Mouse (Mus musculus) thymus, adult 2 months (tissue): ENCODE data around the gene Tmem131. TPM values are rescaled to one million over a fixed set of nuclear protein-coding genes. Genes with fewer than 3 reads are reported as not detected.
"Not testable (repeated sequence)": the region's sequence is repeated elsewhere in the genome, so short reads cannot be mapped to it uniquely, and the experiment has no call there.

ENCODE experiments used
- DNase-seq: peaks from one replicate; pipeline ENCODE4 v3.0.0; 2021
- H3K27ac ChIP-seq: fragments of 200-500 bp; 2 replicates; pipeline ENCODE4 v1.5.1; 2012; ENCODE audit warnings: low read length, control low read depth; ENCODE audit not compliant: control insufficient read depth, insufficient read depth
- H3K27me3 ChIP-seq: fragments of 200-500 bp; 2 replicates; pipeline ENCODE4 v1.6.1; 2012; ENCODE audit warnings: mild to moderate bottlenecking, low read length, moderate library complexity, mixed read lengths; ENCODE audit not compliant: control insufficient read depth, insufficient read depth
- H3K36me3 ChIP-seq: fragments of 200-500 bp; 2 replicates; pipeline ENCODE4 v1.6.1; 2012; ENCODE audit warnings: mild to moderate bottlenecking, low read length, moderate library complexity; ENCODE audit not compliant: control insufficient read depth, insufficient read depth
- H3K4me1 ChIP-seq: fragments of 200-500 bp; replicated peaks from 2 replicates; pipeline ENCODE4 v1.6.1; 2012; ENCODE audit warnings: low read length; ENCODE audit not compliant: control insufficient read depth, insufficient read depth
- H3K4me3 ChIP-seq: fragments of 200-500 bp; 2 replicates; pipeline ENCODE4 v1.5.1; 2012; ENCODE audit warnings: mild to moderate bottlenecking, low read length, control low read depth, moderate library complexity; ENCODE audit not compliant: control insufficient read depth, insufficient read depth
- CTCF ChIP-seq: fragments of 200-500 bp; IDR thresholded peaks from 2 replicates; pipeline ENCODE4 v1.5.1; 2012; ENCODE audit warnings: mild to moderate bottlenecking, control low read depth, low read length, moderate library complexity, borderline replicate concordance; ENCODE audit not compliant: control insufficient read depth, poor library complexity, insufficient read depth; ENCODE audit errors: extremely low read depth
- POLR2A ChIP-seq: fragments of 200-500 bp; IDR thresholded peaks from 2 replicates; pipeline ENCODE4 v1.6.1; 2012; ENCODE audit warnings: mild to moderate bottlenecking, low read length, control low read depth, moderate library complexity; ENCODE audit not compliant: control insufficient read depth, poor library complexity, insufficient read depth; ENCODE audit errors: extremely low read depth
- WGBS: fragments of 180-500 bp; shearing (Covaris S2); methylation state at CpG from one replicate; pipeline ENCODE4 v1.1.7; 2018; 5-methylcytosine and 5-hydroxymethylcytosine counted together
- polyA plus RNA-seq: library from polyadenylated mRNA; depleted of rRNA; stranded (reverse); fragments of >200 nt; gene quantifications from 2 replicates; pipeline ENCODE4 v1.2.3, GENCODE M21; 2012

Gene Tmem131
- polyA plus RNA-seq, 1 experiment = 51.1 TPM

DNA sequence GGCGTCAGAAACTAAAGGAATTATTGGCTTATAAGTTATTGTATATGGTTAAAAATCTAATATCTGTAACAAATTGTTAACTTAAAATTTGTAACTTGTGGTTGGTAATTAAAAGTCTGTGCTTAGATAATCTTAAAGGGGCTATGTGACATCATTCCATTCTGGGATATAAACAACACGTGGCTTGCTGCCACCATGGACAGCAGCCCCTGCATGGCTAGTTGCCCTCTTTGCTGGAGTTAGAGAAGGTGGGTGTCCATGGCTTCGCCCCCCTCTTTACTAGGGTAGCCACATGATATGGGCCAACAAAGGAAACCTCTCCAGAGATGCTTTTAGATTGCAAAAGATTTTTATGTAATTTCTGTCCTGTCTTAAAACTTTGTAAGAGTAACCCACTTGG is 48.0 kb downstream of the Tmem131 start:
- no peak for TF ChIP-seq POLR2A
- no peak for TF ChIP-seq CTCF
- WGBS = 92% methylated on average over 3 of the region's 3 CpGs
- no peak overlapping the region for H3K4me3 ChIP-seq
- H3K36me3 ChIP-seq = no peaks in the 10 kb centered on the region
- H3K27ac ChIP-seq = no peak overlapping the region
- DNase-seq = no peak
- no peaks in the 10 kb centered on the region for H3K27me3 ChIP-seq
- H3K4me1 ChIP-seq = no peaks in the 10 kb centered on the region; the same call in 1 of the 2 replicates

DNA sequence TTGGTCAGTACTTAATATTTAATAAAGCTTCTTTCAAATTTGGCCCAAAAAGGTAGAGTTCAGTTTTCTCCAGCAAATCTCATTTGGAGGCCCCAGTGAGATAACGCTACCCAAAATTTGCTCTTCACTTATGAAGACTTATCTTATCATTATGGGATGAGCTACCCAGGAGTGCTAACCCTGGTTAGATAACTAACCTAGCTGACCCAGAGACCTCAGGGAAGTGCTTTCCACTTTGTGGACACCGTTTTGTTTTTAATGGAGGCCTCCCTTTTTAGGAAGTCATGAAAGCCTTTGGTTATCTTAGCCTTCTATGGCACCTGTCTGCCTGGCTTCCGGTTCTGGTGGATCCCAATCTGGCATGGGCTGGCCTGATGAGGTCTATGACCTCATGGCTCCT is 49.3 kb downstream of the Tmem131 start:
- TF ChIP-seq CTCF (no peak), POLR2A (no peak)
- 91% methylated on average over 3 of the region's 3 CpGs for WGBS
- Histone ChIP-seq H3K4me3 (no peak overlapping the region), H3K4me1 (no peaks in the 10 kb centered on the region; the same call in 1 of the 2 replicates), H3K27me3 (no peaks in the 10 kb centered on the region), H3K36me3 (no peaks in the 10 kb centered on the region), H3K27ac (no peak overlapping the region)
- DNase-seq = no peak

DNA sequence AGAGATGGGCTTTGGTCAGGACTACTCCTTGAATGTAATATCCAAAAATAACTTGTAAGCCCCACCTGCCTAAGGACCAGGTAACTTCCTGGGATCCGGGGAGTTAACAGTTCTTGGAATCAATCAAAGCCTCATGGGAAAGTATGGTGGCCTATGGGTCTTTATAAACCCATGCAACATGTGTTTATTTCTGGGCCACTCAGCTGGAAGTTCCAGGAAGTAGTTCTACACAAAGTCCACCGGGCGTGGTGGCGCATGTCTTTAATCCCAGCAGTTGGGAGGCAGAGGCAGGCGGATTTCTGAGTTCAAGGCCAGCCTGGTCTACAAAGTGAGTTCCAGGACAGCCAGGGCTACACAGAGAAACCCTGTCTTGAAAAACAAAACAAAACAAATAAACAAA is 49.7 kb downstream of the Tmem131 start:
- 94% methylated on average over 5 of the region's 5 CpGs for WGBS
- H3K4me1 ChIP-seq, H3K27ac ChIP-seq, H3K4me3 ChIP-seq, H3K27me3 ChIP-seq, H3K36me3 ChIP-seq, DNase-seq: not testable (repeated sequence)

GRCm38 (mm10) chr1:36893146-36893545 is 50.3 kb downstream of the Tmem131 start:
- Histone ChIP-seq H3K36me3 (no peaks in the 10 kb centered on the region), H3K4me1 (no peaks in the 10 kb centered on the region; the same call in 1 of the 2 replicates), H3K27me3 (no peaks in the 10 kb centered on the region), H3K4me3 (no peak overlapping the region), H3K27ac (no peak overlapping the region)
- WGBS = 97% methylated on average over 6 of the region's 6 CpGs
- TF ChIP-seq POLR2A = no peak
- TF ChIP-seq CTCF = no peak
- no peak for DNase-seq

DNA sequence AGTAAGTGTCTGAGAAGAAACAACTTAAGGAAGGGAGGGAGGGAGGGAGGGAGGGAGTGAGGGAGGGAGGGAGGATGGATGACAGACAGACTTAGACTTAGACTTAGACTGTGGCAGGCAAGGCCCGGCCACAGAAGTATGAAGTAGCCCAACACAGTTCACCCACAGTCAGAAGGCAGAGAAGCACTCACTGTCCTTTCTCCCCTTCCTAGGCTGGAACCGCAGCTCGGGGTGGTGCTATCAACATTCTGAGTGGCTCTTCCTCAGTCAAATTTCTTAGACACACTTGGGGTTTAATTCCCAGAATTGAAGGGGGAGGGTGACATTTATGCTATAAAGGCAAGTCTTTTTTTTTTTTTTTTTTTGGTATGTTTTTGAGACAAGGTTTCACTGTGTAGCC is 51.0 kb downstream of the Tmem131 start:
- H3K27ac ChIP-seq = no peak overlapping the region
- no peaks in the 10 kb centered on the region for H3K36me3 ChIP-seq
- 30% methylated on average over 3 of the region's 3 CpGs for WGBS
- H3K4me1 ChIP-seq = no peaks in the 10 kb centered on the region; the same call in 1 of the 2 replicates
- no peak overlapping the region for H3K4me3 ChIP-seq
- H3K27me3 ChIP-seq = no peaks in the 10 kb centered on the region
- no peak for TF ChIP-seq POLR2A
- no peak for TF ChIP-seq CTCF
- DNase-seq = no peak

GRCm38 (mm10) chr1:36889016-36889415 is 54.5 kb downstream of the Tmem131 start:
- TF ChIP-seq POLR2A (no peak), CTCF (no peak)
- H3K36me3 ChIP-seq = peaks cover 4% of the 10 kb centered on the region; the same call in 1 of the 2 replicates
- no peak overlapping the region for H3K4me3 ChIP-seq
- WGBS = 96% methylated on average over 5 of the region's 5 CpGs
- DNase-seq = no peak
- no peaks in the 10 kb centered on the region for H3K27me3 ChIP-seq
- no peak overlapping the region for H3K27ac ChIP-seq
- peaks cover 8% of the 10 kb centered on the region for H3K4me1 ChIP-seq

- H3K4me1 ChIP-seq = peaks cover 13% of the 10 kb centered on the region
- no peak for DNase-seq
- no peaks in the 10 kb centered on the region for H3K27me3 ChIP-seq
- H3K27ac ChIP-seq = no peak overlapping the region
- no peak overlapping the region for H3K4me3 ChIP-seq
- TF ChIP-seq POLR2A = no peak
- TF ChIP-seq CTCF = no peak
- peaks cover 4% of the 10 kb centered on the region; the same call in 1 of the 2 replicates for H3K36me3 ChIP-seq
- WGBS = 77% methylated on average over 3 of the region's 3 CpGs
Observed at GRCm38 (mm10) chr1:36887172-36887571, 56.3 kb downstream of the Tmem131 start.

- Histone ChIP-seq H3K27me3 (no peaks in the 10 kb centered on the region), H3K36me3 (peaks cover 4% of the 10 kb centered on the region; the same call in 1 of the 2 replicates), H3K4me3 (no peak overlapping the region), H3K27ac (no peak overlapping the region), H3K4me1 (peaks cover 13% of the 10 kb centered on the region)
- 91% methylated on average over 4 of the region's 4 CpGs for WGBS
- TF ChIP-seq POLR2A = no peak
- TF ChIP-seq CTCF = no peak
- DNase-seq = no peak
Observed at GRCm38 (mm10) chr1:36886489-36886888, 57.0 kb downstream of the Tmem131 start.
